Mouse (Mus musculus) lung, postnatal 0 days (tissue): ENCODE data around the gene Crtc2.

ENCODE experiments used
- CTCF ChIP-seq: IDR thresholded peaks from 2 replicates; pipeline ENCODE4 v1.5.1; 2016; ENCODE audit warnings: antibody characterized with exemption, mild to moderate bottlenecking
- EP300 ChIP-seq: IDR thresholded peaks from 2 replicates; pipeline ENCODE4 v1.6.1; 2016; ENCODE audit warnings: antibody characterized with exemption, mild to moderate bottlenecking, control low read depth

DNA sequence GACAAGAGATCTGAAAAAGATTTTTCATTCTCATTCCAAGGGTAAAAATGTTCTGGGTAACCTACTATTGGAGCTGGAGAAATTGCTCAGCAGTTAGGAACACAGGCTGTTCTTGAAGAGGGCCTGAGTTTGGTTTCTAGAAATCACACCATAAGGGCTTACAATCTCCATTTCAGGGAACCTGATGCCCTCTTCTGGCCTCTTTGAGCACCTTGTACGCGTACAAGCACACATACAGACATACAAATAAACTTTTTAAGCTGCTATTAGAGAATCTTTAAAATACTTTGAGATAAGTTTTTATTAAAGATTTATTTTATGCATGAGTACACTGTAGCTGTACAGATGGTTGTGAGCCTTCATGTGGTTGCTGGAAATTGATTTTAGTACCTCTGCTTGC is 49.4 kb upstream of the Crtc2 start:
- TF ChIP-seq CTCF (no peak), EP300 (no peak)
